Mouse (Mus musculus): ENCODE data around the gene Dtnb.

DNA sequence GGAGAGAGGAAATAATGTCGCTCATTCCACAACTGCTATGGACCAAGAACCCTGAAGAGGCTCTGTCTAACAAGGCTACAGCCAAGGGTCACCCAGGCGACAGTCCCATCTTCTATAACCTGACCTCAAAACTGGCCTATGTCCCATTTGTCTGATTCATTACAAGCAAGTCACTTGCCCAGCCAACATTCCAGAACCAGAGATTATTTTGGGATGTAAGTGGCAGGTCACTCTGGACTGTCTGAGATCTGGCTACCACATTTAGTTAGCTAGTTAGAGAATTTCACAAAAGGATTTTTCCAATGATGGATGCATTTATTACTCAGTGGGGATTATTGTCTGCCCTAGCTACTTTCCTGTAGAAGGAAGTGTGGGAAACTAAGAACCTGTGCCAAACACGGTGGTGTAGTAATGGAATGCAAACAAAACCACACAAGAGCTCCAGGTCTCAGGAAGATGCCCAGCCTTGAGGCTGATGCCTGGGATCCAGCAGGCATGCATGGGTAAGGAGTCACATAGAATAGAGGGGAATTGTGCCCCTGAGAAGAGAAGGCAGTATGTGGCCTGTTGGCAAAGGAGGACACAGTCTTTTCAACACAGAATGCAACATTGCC lies 192.1 kb downstream of the Dtnb start:
- TF ChIP-seq CTCF (conservative IDR thresholded peaks at IDR 0.05; ENCODE audit: low read length) = no peak
- no peak for TF ChIP-seq NANOG (IDR thresholded peaks at IDR 0.05; ENCODE audit: borderline replicate concordance, low read length)
